Mouse (Mus musculus) heart, adult 2 months (tissue): ENCODE data around the gene Ucp2.

Experiments
- CTCF ChIP-seq: fragments of 200-600 bp; IDR thresholded peaks from 2 replicates; pipeline ENCODE4 v1.8.1; 2022; ENCODE audit warnings: antibody characterized with exemption, mild to moderate bottlenecking, moderate library complexity
- EP300 ChIP-seq: fragments of 200-500 bp; IDR thresholded peaks from 2 replicates; pipeline ENCODE4 v1.6.1; 2011; ENCODE audit warnings: low read depth, low read length, control low read depth; ENCODE audit not compliant: insufficient read depth

DNA sequence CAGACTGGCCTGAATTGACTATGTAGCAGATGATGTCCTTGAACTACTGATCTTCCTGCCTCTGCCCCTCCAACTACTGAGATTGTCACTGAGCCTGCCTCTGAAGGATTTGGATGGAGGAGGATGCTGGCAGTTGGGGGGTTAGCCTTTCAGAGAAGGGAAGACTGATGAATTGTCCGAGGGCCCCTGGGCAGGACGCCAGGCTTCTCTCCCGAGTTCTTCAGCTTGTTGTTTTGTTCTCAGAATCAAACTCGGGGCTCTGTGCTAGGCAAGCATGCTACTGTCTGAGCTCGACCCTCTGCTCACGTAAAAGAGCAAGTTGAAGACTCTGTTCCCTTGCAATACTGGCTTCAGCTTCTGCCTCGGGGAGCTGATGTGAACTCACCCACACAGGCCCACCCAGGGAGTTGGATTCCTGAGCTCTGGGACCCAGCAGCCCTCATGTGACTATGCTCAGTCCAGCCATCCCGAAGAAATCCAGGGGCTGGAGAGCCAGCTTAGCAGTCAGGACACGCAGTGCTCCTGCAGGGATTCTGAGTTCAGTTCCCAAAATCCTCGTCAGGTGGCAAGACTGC is 4.6 kb upstream of the Ucp2 start:
- no peak for TF ChIP-seq CTCF
- no peak for TF ChIP-seq EP300
